Comparison of ENCODE assay signal across 15 mouse cellular contexts in the genomic region with DNA sequence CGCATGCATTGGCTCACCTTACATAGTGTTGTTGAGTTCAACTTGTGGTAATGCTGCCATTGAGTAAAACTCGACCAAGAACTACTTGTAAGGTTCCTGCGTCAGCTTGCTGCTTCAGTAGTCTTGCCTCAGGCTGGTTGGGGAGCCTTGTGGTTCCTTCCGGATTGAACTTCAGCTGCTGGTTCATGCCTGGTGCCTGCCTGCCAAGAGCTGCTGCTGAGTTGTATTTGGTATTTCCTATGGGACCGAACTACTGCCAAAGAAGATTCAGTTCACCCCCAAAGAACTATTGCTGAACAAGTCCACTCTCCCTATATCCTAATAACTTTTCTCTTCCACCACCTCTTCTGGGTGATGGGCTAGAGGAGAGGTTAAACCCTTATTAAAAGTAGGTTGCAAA.
"Had no signal": no experiment of that assay in that cellular context is flagged by ENCODE, and none has a peak within 500 bp of the region (broad histone marks: within the 10 kb centered on the region; RNA-seq: fewer than 3 reads in every experiment).

No protein-coding gene starts in this region.

- H3K4me2 ChIP-seq: lung, embryonic 14.5 days; midbrain, embryonic 11.5 days; midbrain, embryonic 13.5 days; neural tube, embryonic 13.5 days; neural tube, embryonic 15.5 days had no signal

- H3K9ac ChIP-seq: lung, embryonic 14.5 days; midbrain, embryonic 13.5 days; neural tube, embryonic 13.5 days; neural tube, embryonic 15.5 days had no signal

- H3K27ac ChIP-seq: midbrain, embryonic 13.5 days; neural tube, embryonic 13.5 days; neural tube, embryonic 15.5 days had no signal

- H3K9me3 ChIP-seq: midbrain, embryonic 13.5 days; neural tube, embryonic 13.5 days; neural tube, embryonic 15.5 days had no signal

- ATAC-seq: midbrain, embryonic 13.5 days; midbrain, embryonic 16.5 days had no signal

- DNase-seq: lung, adult 18-20 months; lung, embryonic 14.5 days; lung, postnatal 10 days; lung, postnatal 4 days; right cerebral cortex, postnatal 14 days; spleen, adult 18-20 months; thymus, adult 18-20 months; thymus, postnatal 14 days; thymus, postnatal 36 days had no signal

- H3K36me3 ChIP-seq: midbrain, embryonic 13.5 days; neural tube, embryonic 13.5 days; neural tube, embryonic 15.5 days had no signal

- H3K27me3 ChIP-seq: midbrain, embryonic 13.5 days; neural tube, embryonic 13.5 days; neural tube, embryonic 15.5 days had no signal

- H3K4me3 ChIP-seq: midbrain, embryonic 13.5 days; myocyte; neural tube, embryonic 13.5 days; neural tube, embryonic 15.5 days had no signal
